Mouse (Mus musculus): ENCODE data around the gene Tlx2.

GRCm38 (mm10) chr6:83077630-83078323 lies 7.7 kb upstream of the Tlx2 start, which contains the start of gene Pcgf1:
- TF ChIP-seq CTCF (IDR thresholded peaks at IDR 0.05; ENCODE audit: borderline replicate concordance, insufficient read depth, low read depth, low read length) = no peak
- TF ChIP-seq POLR2A (IDR thresholded peaks at IDR 0.05; ENCODE audit: borderline replicate concordance, insufficient read depth, low read length) = no peak
